Mouse (Mus musculus) C2C12 (cell line): ENCODE measurements at regions not wholly inside any gene's neighbourhood (a gene's known extent, or its start where the extent isn't known, plus 50 kb on each side); places are given as distances from the start of the nearest gene placed in this dataset.

Experiments
- H3K27me3 ChIP-seq: one replicate; pipeline ENCODE4 v1.6.1; 2011; ENCODE audit not compliant: control insufficient read depth, insufficient read depth, insufficient read length
- H3K36me3 ChIP-seq: one replicate; pipeline ENCODE4 v1.6.1; 2011; ENCODE audit not compliant: control insufficient read depth, insufficient read depth
- H3K4me3 ChIP-seq: one replicate; pipeline ENCODE4 v1.5.1; 2011; ENCODE audit warnings: mild to moderate bottlenecking, control low read depth; ENCODE audit not compliant: poor library complexity, insufficient read depth, severe bottlenecking
- H3K79me2 ChIP-seq: one replicate; pipeline ENCODE4 v1.6.1; 2011; ENCODE audit not compliant: control insufficient read depth, insufficient read depth
- H3K79me3 ChIP-seq: one replicate; pipeline ENCODE4 v1.6.1; 2011; ENCODE audit warnings: low read depth, control low read depth
- H3ac ChIP-seq: one replicate; pipeline ENCODE3; 2011; ENCODE audit warnings: low read depth; ENCODE audit not compliant: control insufficient read depth, insufficient read length
- CEBPB ChIP-seq: IDR thresholded peaks from one replicate; pipeline ENCODE4 v1.6.1; 2011; ENCODE audit warnings: low read depth, mild to moderate bottlenecking, control low read depth, moderate library complexity
- CTCF ChIP-seq: IDR thresholded peaks from one replicate; pipeline ENCODE4 v1.5.1; 2011; ENCODE audit not compliant: control insufficient read depth, insufficient read depth, insufficient read length
- FOSL1 ChIP-seq: IDR thresholded peaks from one replicate; pipeline ENCODE4 v1.8.0; 2011; ENCODE audit warnings: mild to moderate bottlenecking, low read length; ENCODE audit not compliant: poor library complexity, insufficient read depth, severe bottlenecking
- MAX ChIP-seq: IDR thresholded peaks from one replicate; pipeline ENCODE4 v1.6.1; 2011; ENCODE audit warnings: mild to moderate bottlenecking, control low read depth
- MYOD1 ChIP-seq: IDR thresholded peaks from one replicate; pipeline ENCODE4 v1.6.1; 2011; ENCODE audit warnings: low read depth; ENCODE audit not compliant: control insufficient read depth, insufficient read length
- MYOG ChIP-seq: IDR thresholded peaks from one replicate; pipeline ENCODE4 v1.6.1; 2011; ENCODE audit not compliant: control insufficient read depth, insufficient read length; ENCODE audit errors: extremely low read depth
- USF1 ChIP-seq: IDR thresholded peaks from one replicate; pipeline ENCODE4 v1.6.1; 2011; ENCODE audit warnings: low read depth, mild to moderate bottlenecking, control low read depth, moderate library complexity

DNA sequence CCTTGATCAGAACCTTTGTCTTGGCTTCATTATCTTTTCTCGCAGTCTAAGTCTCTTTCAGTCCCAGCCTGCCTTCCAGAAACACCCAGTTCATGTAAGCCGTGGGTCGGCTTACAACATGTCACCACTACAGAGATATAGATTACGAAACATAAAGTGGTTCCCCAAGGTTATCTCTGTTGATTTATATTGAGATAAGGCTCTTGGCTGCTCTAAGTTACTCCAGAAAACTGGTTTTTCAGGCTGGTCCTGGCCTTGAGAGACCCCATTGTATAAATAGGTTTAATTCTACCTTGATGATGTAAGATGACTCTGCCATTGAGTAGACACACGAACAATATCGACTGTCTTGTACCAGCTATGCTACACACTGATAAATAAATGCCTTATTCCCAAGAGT is 323.8 kb downstream of the Plod2 start:
- Histone ChIP-seq H3K27me3 (no peaks in the 10 kb centered on the region), H3K79me2 (no peaks in the 10 kb centered on the region), H3K36me3 (no peaks in the 10 kb centered on the region), H3ac (no peak overlapping the region), H3K4me3 (no peak overlapping the region), H3K79me3 (no peaks in the 10 kb centered on the region)
- no peak for TF ChIP-seq MYOD1
- no peak for TF ChIP-seq CTCF
- no peak for TF ChIP-seq MAX
- no peak for TF ChIP-seq MYOG
- no peak for TF ChIP-seq CEBPB
- TF ChIP-seq USF1, result no peak
- TF ChIP-seq FOSL1, result no peak

DNA sequence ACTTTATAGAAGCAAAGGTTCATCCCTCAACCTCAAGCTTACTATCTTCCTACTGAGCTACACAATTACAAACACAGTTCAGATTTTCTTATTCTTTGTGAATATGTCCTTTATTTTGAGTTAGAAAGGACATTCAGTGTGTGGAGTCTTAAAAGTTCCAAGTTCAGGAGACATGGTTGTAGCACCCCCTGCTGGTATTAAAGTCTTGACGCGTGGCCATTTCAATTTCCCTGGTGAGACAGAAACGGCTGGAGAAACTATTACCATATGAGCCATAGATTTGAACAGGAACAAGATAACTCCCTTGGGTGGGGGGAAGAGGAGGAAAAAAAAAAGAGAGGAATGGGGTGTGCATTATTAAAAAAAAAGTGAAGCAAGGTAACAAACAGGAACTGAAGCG is 336.6 kb downstream of the Plod2 start:
- no peak overlapping the region for H3ac ChIP-seq
- H3K36me3 ChIP-seq, result no peaks in the 10 kb centered on the region
- no peaks in the 10 kb centered on the region for H3K79me2 ChIP-seq
- no peak overlapping the region for H3K4me3 ChIP-seq
- H3K27me3 ChIP-seq, result no peaks in the 10 kb centered on the region
- H3K79me3 ChIP-seq, result no peaks in the 10 kb centered on the region
- no peak for TF ChIP-seq CTCF
- no peak for TF ChIP-seq CEBPB

DNA sequence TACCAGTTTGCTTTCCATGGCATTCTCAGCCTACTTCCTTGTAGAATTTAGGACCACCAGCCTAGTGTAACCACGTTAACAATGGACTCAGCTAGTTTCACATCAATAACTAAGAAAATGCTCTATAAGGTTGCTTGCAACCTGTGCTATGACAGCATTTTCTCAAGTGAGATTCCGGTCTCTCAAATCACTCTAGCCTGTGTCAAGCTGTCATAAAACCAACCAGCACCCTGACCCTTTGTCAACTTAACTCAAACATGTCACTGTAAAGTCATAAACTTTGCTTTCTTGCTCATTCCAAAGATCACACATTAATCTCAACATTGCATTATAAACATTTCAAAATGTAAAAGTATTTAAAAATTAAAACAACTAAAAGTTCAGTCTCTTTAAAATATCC is 337.8 kb downstream of the Plod2 start:
- Histone ChIP-seq H3K79me2 (no peaks in the 10 kb centered on the region), H3K79me3 (no peaks in the 10 kb centered on the region), H3K27me3 (no peaks in the 10 kb centered on the region), H3K36me3 (no peaks in the 10 kb centered on the region), H3ac (no peak overlapping the region), H3K4me3 (no peak overlapping the region)
- TF ChIP-seq MAX (no peak), CTCF (no peak), MYOD1 (no peak), FOSL1 (no peak), CEBPB (no peak), MYOG (no peak), USF1 (no peak)

DNA sequence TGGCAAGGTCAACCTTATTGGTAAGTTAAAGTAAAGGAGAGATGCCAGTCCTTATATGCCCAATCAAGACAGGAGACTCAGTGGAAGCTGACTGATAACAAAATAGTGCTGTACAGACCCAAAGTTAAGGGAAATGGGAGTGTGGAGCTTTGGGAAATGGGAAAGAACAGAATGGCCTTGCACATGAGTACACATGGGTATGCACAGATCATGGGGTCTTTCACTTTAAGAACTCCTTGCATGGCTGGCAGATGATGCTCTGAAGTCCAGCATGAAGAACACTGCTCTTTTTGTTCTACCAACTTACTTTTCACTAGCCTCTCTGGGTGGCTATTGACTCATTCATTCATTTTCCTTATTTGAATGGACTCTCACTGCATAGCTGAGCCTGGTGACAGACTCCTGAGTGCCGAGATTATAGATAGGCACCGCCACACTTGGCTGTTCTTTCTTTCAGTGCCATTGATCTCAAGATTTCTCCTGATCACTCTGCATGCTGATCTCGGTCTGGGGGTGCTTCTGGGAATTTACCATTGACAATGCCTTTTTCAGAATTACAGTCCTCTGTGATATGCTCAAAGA is 340.3 kb downstream of the Plod2 start:
- no peaks in the 10 kb centered on the region for H3K79me3 ChIP-seq
- H3K27me3 ChIP-seq, result no peaks in the 10 kb centered on the region
- no peaks in the 10 kb centered on the region for H3K36me3 ChIP-seq
- TF ChIP-seq USF1 (no peak), CTCF (no peak), MYOD1 (no peak), FOSL1 (no peak), CEBPB (no peak), MAX (no peak), MYOG (no peak)
- no peaks in the 10 kb centered on the region for H3K79me2 ChIP-seq
- no peak overlapping the region for H3K4me3 ChIP-seq
- H3ac ChIP-seq, result no peak overlapping the region

DNA sequence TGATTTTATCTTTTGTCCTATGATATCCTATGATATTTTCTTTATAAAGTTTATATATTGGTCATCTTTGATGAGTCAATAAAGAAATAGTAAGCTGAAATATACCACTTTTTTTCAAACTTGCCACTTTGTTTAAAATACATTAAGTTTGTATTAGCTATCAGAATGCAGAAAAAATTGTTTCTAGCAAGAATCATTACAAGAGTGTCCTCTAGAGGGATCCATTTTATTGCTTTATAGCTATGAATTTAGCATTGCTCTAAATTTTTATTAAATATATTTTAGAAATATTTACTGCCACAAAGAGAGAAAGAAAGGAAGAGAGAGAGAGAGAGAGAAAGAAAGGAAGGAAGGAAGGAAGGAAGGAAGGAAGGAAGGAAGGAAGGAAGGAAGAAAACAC is 348.0 kb downstream of the Plod2 start:
- no peak for TF ChIP-seq CTCF
- TF ChIP-seq MAX, result no peak
- no peak for TF ChIP-seq FOSL1
- TF ChIP-seq USF1, result no peak
- H3K4me3 ChIP-seq, result no peak overlapping the region
- no peaks in the 10 kb centered on the region for H3K27me3 ChIP-seq
- no peaks in the 10 kb centered on the region for H3K79me3 ChIP-seq
- no peaks in the 10 kb centered on the region for H3K79me2 ChIP-seq
- H3ac ChIP-seq, result no peak overlapping the region
- H3K36me3 ChIP-seq, result no peaks in the 10 kb centered on the region

DNA sequence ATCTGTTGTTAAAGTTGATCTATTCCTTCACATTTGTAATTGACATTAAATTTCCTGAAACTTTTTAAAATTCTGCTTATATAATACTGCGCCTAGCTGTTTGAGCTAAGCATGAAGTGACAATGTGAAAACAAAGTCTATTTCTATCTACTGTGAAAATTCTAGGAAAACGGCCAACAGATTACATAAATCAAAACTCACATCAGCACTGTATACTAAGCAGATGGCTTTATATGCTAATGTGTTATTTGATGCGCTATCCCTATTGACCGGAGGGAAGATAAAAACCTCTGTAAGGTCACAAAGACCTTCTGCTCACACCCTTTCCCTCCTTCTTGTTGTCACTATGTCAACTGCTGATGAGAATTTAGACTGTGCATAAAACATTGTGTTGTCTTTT is 357.7 kb downstream of the Plod2 start:
- no peaks in the 10 kb centered on the region for H3K79me3 ChIP-seq
- no peak overlapping the region for H3K4me3 ChIP-seq
- no peak overlapping the region for H3ac ChIP-seq
- TF ChIP-seq MYOD1, result no peak
- no peak for TF ChIP-seq FOSL1
- no peak for TF ChIP-seq USF1
- no peak for TF ChIP-seq MAX
- TF ChIP-seq MYOG, result no peak
- no peak for TF ChIP-seq CTCF
- no peak for TF ChIP-seq CEBPB
- H3K36me3 ChIP-seq, result no peaks in the 10 kb centered on the region
- no peaks in the 10 kb centered on the region for H3K79me2 ChIP-seq
- no peaks in the 10 kb centered on the region for H3K27me3 ChIP-seq

DNA sequence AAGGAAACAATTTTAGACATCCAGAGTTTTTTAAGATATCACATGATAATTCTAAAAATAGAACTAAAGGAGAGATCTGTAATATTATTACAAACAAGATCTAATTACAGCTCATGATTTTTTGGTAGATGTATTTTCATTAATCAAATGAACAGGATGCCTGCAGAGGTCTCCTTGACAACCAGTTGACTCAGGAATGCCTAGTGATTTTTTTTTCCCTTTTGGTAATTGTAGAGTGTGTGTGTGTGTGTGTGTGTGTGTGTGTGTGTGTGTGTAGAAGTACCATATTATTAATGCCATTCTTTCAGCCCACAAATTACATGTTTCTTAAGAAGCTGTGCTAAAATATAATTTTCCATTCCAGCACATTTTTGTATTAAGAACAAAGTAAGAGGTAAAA is 365.1 kb downstream of the Plod2 start:
- H3ac ChIP-seq, result no peak overlapping the region
- no peaks in the 10 kb centered on the region for H3K27me3 ChIP-seq
- no peaks in the 10 kb centered on the region for H3K36me3 ChIP-seq
- H3K4me3 ChIP-seq, result no peak overlapping the region
- TF ChIP-seq USF1, result no peak
- TF ChIP-seq MYOD1, result no peak
- TF ChIP-seq CEBPB, result no peak
- no peak for TF ChIP-seq MYOG
- TF ChIP-seq FOSL1, result no peak
- TF ChIP-seq MAX, result no peak
- TF ChIP-seq CTCF, result no peak
- H3K79me3 ChIP-seq, result no peaks in the 10 kb centered on the region
- H3K79me2 ChIP-seq, result no peaks in the 10 kb centered on the region
